Comparison of ENCODE assay signal across 32 mouse cellular contexts in the genomic region with DNA sequence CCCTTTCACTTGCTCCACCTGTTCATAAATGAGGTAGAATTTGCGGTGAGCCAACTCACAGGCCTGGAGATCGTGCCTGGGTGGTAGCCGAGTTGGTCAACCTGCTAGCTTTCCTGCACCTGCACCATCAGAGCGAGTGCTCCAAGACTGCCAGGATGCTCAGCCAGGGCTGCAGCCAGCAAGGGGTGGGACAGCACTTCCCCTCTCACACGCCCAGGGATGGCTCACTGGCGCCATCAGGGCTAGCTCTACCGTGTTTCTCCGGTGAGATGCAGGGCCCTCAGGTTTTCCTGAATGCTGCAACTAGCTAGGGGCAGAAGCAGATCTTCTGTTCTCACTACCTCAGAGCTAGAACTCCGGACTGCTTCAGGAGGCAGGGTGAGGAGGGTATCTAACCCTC. TPM values are rescaled to one million over a fixed set of nuclear protein-coding genes. Genes with fewer than 3 reads are reported as not detected.
A peak's percentile ranks its signal among the peaks of the same experiment; 100 is the strongest.
DNase-seq lines count a peak whose midpoint lies in the region; ATAC-seq and TF ChIP-seq lines count a peak whose summit lies in the region.
"Had no signal": no experiment of that assay in that cellular context is flagged by ENCODE, and none has a peak within 500 bp of the region (broad histone marks: within the 10 kb centered on the region; RNA-seq: fewer than 3 reads in every experiment).

No protein-coding gene starts in this region.

- H3K36me3 ChIP-seq in E14TG2a.4 (ENCODE audit: insufficient read depth, low read length) (no peaks in the 10 kb centered on the region), ES-E14 (ENCODE audit: control insufficient read depth, insufficient read depth, low read length, poor library complexity, severe bottlenecking) (no peaks in the 10 kb centered on the region)
- H3K36me3 ChIP-seq: embryonic facial prominence, embryonic 10.5 days; embryonic facial prominence, embryonic 13.5 days; forebrain, embryonic 12.5 days; forebrain, embryonic 15.5 days; G1E; heart, embryonic 12.5 days; heart, embryonic 15.5 days had no signal

- H3K27me3 ChIP-seq in E14TG2a.4 (ENCODE audit: insufficient read depth, low read length) = no peaks in the 10 kb centered on the region
- H3K27me3 ChIP-seq: embryonic facial prominence, embryonic 13.5 days; forebrain, embryonic 12.5 days; forebrain, embryonic 15.5 days; heart, embryonic 12.5 days; heart, embryonic 15.5 days had no signal

- H3K4me1 ChIP-seq in E14TG2a.4 (replicated peaks; ENCODE audit: low read depth, low read length) (peaks cover 41% of the 10 kb centered on the region), ES-E14 (ENCODE audit: control insufficient read depth in 2 of 2, insufficient read depth in 2 of 2, low read length in 2 of 2, poor library complexity in 1 of 2) (peaks cover 0 to 8% of the 10 kb centered on the region in 2 experiments; a peak in 2 of 4 replicates)
- H3K4me1 ChIP-seq: embryonic facial prominence, embryonic 10.5 days; embryonic facial prominence, embryonic 13.5 days; forebrain, embryonic 12.5 days; forebrain, embryonic 15.5 days; heart, embryonic 12.5 days; heart, embryonic 15.5 days had no signal

- peak overlapping the region; percentile 64 for H3K27ac ChIP-seq in ES-E14 (ENCODE audit: insufficient read depth, low read depth, low read length, poor library complexity, severe bottlenecking)
- H3K27ac ChIP-seq: embryonic facial prominence, embryonic 10.5 days; embryonic facial prominence, embryonic 13.5 days; forebrain, embryonic 12.5 days; forebrain, embryonic 15.5 days; heart, adult 2 months; heart, embryonic 15.5 days; hindbrain, embryonic 14.5 days; hindbrain, postnatal 0 days had no signal

- peak; percentile 45; the same call in 1 of the 2 replicates for ATAC-seq in common myeloid progenitor, adult 5-6 weeks (replicated peaks; ENCODE audit: low read depth, poor library complexity, severe bottlenecking)
- ATAC-seq: activated CD4-positive, CD25-positive, alpha-beta regulatory T cell, adult 4 months; forebrain, embryonic 15.5 days; hindbrain, postnatal 0 days; inflammation-experienced regulatory T-cells, adult 6 months; intestine, embryonic 16.5 days; Patski had no signal

- H3K9me3 ChIP-seq in E14TG2a.4 (ENCODE audit: low read length) (no peaks in the 10 kb centered on the region), ES-E14 (ENCODE audit: control insufficient read depth, insufficient read depth, low read depth, low read length) (no peaks in the 10 kb centered on the region)
- H3K9me3 ChIP-seq: embryonic facial prominence, embryonic 10.5 days; embryonic facial prominence, embryonic 13.5 days; forebrain, embryonic 12.5 days; forebrain, embryonic 15.5 days; G1E; heart, embryonic 12.5 days; heart, embryonic 15.5 days had no signal

- in situ Hi-C loops in ES-E14 (cut with MboI; ENCODE audit: low sequenced_read_pairs in 2 of 2, unreplicated experiment in 2 of 2) = no loop called here

- peak overlapping the region; percentile 63 for H3K9ac ChIP-seq in ES-E14 (ENCODE audit: insufficient read depth, low read depth, low read length, poor library complexity, severe bottlenecking)
- H3K9ac ChIP-seq: embryonic facial prominence, embryonic 13.5 days; forebrain, embryonic 12.5 days; forebrain, embryonic 15.5 days; heart, embryonic 12.5 days; heart, embryonic 15.5 days; hindbrain, embryonic 14.5 days had no signal

- peak; percentile 55 for DNase-seq in heart, adult 11 months
- no peak for DNase-seq in heart, adult 9 months (ENCODE audit: low spot score in 2 of 2)
- DNase-seq in ES-E14 (ENCODE audit: low read depth, low spot score) = no peak
- DNase-seq in cerebellum, postnatal 4 days (ENCODE audit: low spot score in 2 of 2) = no peak
- DNase-seq in heart, adult 8-10 months (ENCODE audit: low spot score) = no peak
- DNase-seq in cerebellum, postnatal 36 days = no peak
- DNase-seq: adrenal gland, adult 8-10 months; adrenal gland, postnatal 25 days; cerebellum, adult 11-12 months; cerebellum, adult 8-10 months; cerebellum, postnatal 10 days; embryo, embryonic 11 days; gastrocnemius, postnatal 25 days; heart, adult 2 months; heart, postnatal 10 days; heart, postnatal 4 days had no signal

- no peak for TF ChIP-seq CTCF in E14TG2a.4 (conservative IDR thresholded peaks at IDR 0.05; ENCODE audit: low read length)

- H3K4me3 ChIP-seq in E14TG2a.4 (replicated peaks; ENCODE audit: low read length) = peak overlapping the region; percentile 63
- H3K4me3 ChIP-seq in ES-E14 (ENCODE audit: insufficient read depth in 1 of 2, low read depth in 1 of 2, low read length in 2 of 2, poor library complexity in 1 of 2, severe bottlenecking in 1 of 2) = peak overlapping the region; percentile 28 to 29
- H3K4me3 ChIP-seq: embryonic facial prominence, embryonic 10.5 days; embryonic facial prominence, embryonic 13.5 days; erythroblast, embryonic 14.5 days; forebrain, embryonic 12.5 days; forebrain, embryonic 15.5 days; heart, adult 2 months; heart, embryonic 12.5 days; heart, embryonic 15.5 days had no signal

TF ChIP-seq in ES-E14, 5 proteins besides CTCF, POLR2A, EP300 and RAD21:
- TF ChIP-seq ZC3H11A (IDR thresholded peaks at IDR 0.05; ENCODE audit: borderline replicate concordance, low read depth, low read length) (no peak), MAFK (IDR thresholded peaks at IDR 0.05; ENCODE audit: insufficient read depth, low read depth, low read length) (no peak), CHD2 (IDR thresholded peaks at IDR 0.05; ENCODE audit: low read depth, low read length) (no peak), HCFC1 (IDR thresholded peaks at IDR 0.05; ENCODE audit: borderline replicate concordance, insufficient read depth, low read length) (no peak), ZNF384 (IDR thresholded peaks at IDR 0.05; ENCODE audit: low read depth, low read length) (no peak)

RNA-seq across cellular contexts. Expression of a gene that starts 15.5 kb away (rescaled TPM):
- 169 and 238 TPM in 2 replicates for total RNA-seq in ES-E14 (2012; rRNA removed)
- 8.9 and 13.0 TPM in 2 replicates for total RNA-seq in common myeloid progenitor, adult 5-6 weeks (2017)
- 10 to 100 TPM; 15.8 to 22.7 (median 20.1) TPM for total RNA-seq in heart, adult 8-10 months (2022)

RNA-seq across cellular contexts. Expression of a gene that starts 47.4 kb away (rescaled TPM):
- 297 and 332 TPM in 2 replicates for total RNA-seq in ES-E14 (2012; rRNA removed)
- 309 and 328 TPM in 2 replicates for total RNA-seq in common myeloid progenitor, adult 5-6 weeks (2017)
- 10 to 100 TPM; 43.1 to 44.9 (median 44.1) TPM for total RNA-seq in heart, adult 8-10 months (2022)
